Mouse (Mus musculus): ENCODE data around the gene Lrrc8e.
"Not testable (repeated sequence)": the region's sequence is repeated elsewhere in the genome, so short reads cannot be mapped to it uniquely, and the experiment has no call there.

Lrrc8e gene

GRCm38 (mm10) chr8:4222059-4222458 lies 4.6 kb upstream of the Lrrc8e start:
- DNase-seq = no peak

GRCm38 (mm10) chr8:4226323-4226722 lies 304 bp upstream of the Lrrc8e start:
- no peak for DNase-seq

- no peak for DNase-seq
Measured at GRCm38 (mm10) chr8:4227919-4228318, 1.3 kb downstream of the Lrrc8e start.

GRCm38 (mm10) chr8:4229784-4230183 lies 3.2 kb downstream of the Lrrc8e start:
- DNase-seq = no peak

GRCm38 (mm10) chr8:4230612-4231351 lies 4.2 kb downstream of the Lrrc8e start:
- no peak for DNase-seq

GRCm38 (mm10) chr8:4237814-4238433 lies 11.3 kb downstream of the Lrrc8e start:
- no peak for DNase-seq

- peak; percentile 100 for DNase-seq
Measured at GRCm38 (mm10) chr8:4238434-4239192, 12.0 kb downstream of the Lrrc8e start, which contains the start of the genes Map2k7 and Gm49320. Gene Map2k7, plus strand, starts transcription at chr8:4238740. Gene Gm49320, plus strand, starts transcription at chr8:4238865.

- DNase-seq = no peak
Measured at GRCm38 (mm10) chr8:4239193-4239890, 12.7 kb downstream of the Lrrc8e start.

- DNase-seq = no peak
Measured at GRCm38 (mm10) chr8:4245061-4245460, 18.4 kb downstream of the Lrrc8e start.

GRCm38 (mm10) chr8:4245737-4246136 lies 19.1 kb downstream of the Lrrc8e start:
- no peak for DNase-seq

- no peak for DNase-seq
Measured at GRCm38 (mm10) chr8:4247241-4247640, 20.6 kb downstream of the Lrrc8e start.

- no peak for DNase-seq
Measured at GRCm38 (mm10) chr8:4247951-4248540, 21.4 kb downstream of the Lrrc8e start, which contains the start of gene Tgfbr3l. Gene Tgfbr3l, plus strand, starts transcription at chr8:4248214.

GRCm38 (mm10) chr8:4249213-4249612 lies 22.6 kb downstream of the Lrrc8e start:
- no peak for DNase-seq

- peak; percentile 95 for DNase-seq
Measured at GRCm38 (mm10) chr8:4250306-4250970, 23.8 kb downstream of the Lrrc8e start.

GRCm38 (mm10) chr8:4252116-4252760 lies 25.6 kb downstream of the Lrrc8e start:
- no peak for DNase-seq

GRCm38 (mm10) chr8:4252934-4253841 lies 26.6 kb downstream of the Lrrc8e start, which contains the start of gene Snapc2:
Gene Snapc2, plus strand, starts transcription at chr8:4253080.
- peak; percentile 99 for DNase-seq

- DNase-seq = no peak
Measured at GRCm38 (mm10) chr8:4254001-4254400, 27.4 kb downstream of the Lrrc8e start.

- not testable (repeated sequence) for DNase-seq
Measured at GRCm38 (mm10) chr8:4255471-4255870, 28.8 kb downstream of the Lrrc8e start.

GRCm38 (mm10) chr8:4256911-4257310 lies 30.3 kb downstream of the Lrrc8e start:
- DNase-seq = no peak

- no peak for DNase-seq
Measured at GRCm38 (mm10) chr8:4257350-4257749, 30.7 kb downstream of the Lrrc8e start.

All from thymus, postnatal 4 days (tissue).